Mouse (Mus musculus) cerebellum, adult 2 months (tissue): ENCODE data around the gene Gm10135.

Experiments used
- CTCF ChIP-seq: fragments of 200-500 bp; IDR thresholded peaks from 2 replicates; pipeline ENCODE4 v1.5.1; 2011; ENCODE audit warnings: low read depth, mild to moderate bottlenecking, control low read depth, low read length, moderate library complexity, borderline replicate concordance; ENCODE audit not compliant: insufficient read depth
- POLR2A ChIP-seq: fragments of 200-500 bp; IDR thresholded peaks from 2 replicates; pipeline ENCODE4 v1.6.1; 2011; ENCODE audit warnings: low read length, control low read depth, borderline replicate concordance; ENCODE audit not compliant: insufficient read depth

GRCm38 (mm10) chr5:72974602-72975001, at the start of gene Gm10135:
- no peak for TF ChIP-seq POLR2A
- no peak for TF ChIP-seq CTCF
